Mouse (Mus musculus) lung, embryonic 14.5 days (tissue): Measurements from ENCODE around the gene Pcsk4. TPM values are rescaled to one million over a fixed set of nuclear protein-coding genes. Genes with fewer than 3 reads are reported as not detected.

ENCODE experiments used
- ATAC-seq: fragments of 200-750 bp; cut with Nextera tagmentation; 2 replicates; pipeline ENCODE4 v1.8.0; 2017; ENCODE audit warnings: mild to moderate bottlenecking, moderate TSS enrichment, moderate library complexity; ENCODE audit not compliant: insufficient read depth
- DNase-seq: peaks from one replicate; pipeline ENCODE4 v3.0.0-alpha.2; 2015
- H3K27ac ChIP-seq: fragments of 300-500 bp; sonication (generic); 2 replicates; pipeline ENCODE4 v1.5.1; 2014; ENCODE audit warnings: low read depth, mild to moderate bottlenecking, moderate library complexity
- H3K27me3 ChIP-seq: fragments of 300-500 bp; sonication (generic); 2 replicates; pipeline ENCODE4 v1.6.1; 2014; ENCODE audit warnings: low read length, control low read depth; ENCODE audit not compliant: insufficient read depth
- H3K36me3 ChIP-seq: fragments of 300-500 bp; sonication (generic); 2 replicates; pipeline ENCODE4 v1.6.1; 2014; ENCODE audit warnings: control low read depth; ENCODE audit not compliant: insufficient read depth
- H3K4me1 ChIP-seq: fragments of 300-500 bp; sonication (generic); 2 replicates; pipeline ENCODE4 v1.6.1; 2014; ENCODE audit warnings: antibody characterized with exemption, control low read depth; ENCODE audit not compliant: insufficient read depth
- H3K4me2 ChIP-seq: fragments of 300-500 bp; sonication (generic); 2 replicates; pipeline ENCODE4 v1.6.1; 2014; ENCODE audit warnings: mild to moderate bottlenecking
- H3K4me3 ChIP-seq: fragments of 300-500 bp; sonication (generic); 2 replicates; pipeline ENCODE4 v1.5.1; 2014; ENCODE audit warnings: low read depth, low read length
- H3K9ac ChIP-seq: fragments of 300-500 bp; sonication (generic); 2 replicates; pipeline ENCODE4 v1.6.1; 2014
- H3K9me3 ChIP-seq: fragments of 300-500 bp; sonication (generic); 2 replicates; pipeline ENCODE4 v1.6.1; 2016; ENCODE audit warnings: low read depth, low read length, control low read depth
- CTCF ChIP-seq: IDR thresholded peaks from 2 replicates; pipeline ENCODE4 v1.5.1; 2016; ENCODE audit warnings: antibody characterized with exemption, low read depth
- WGBS: fragments of 180-500 bp; shearing (Covaris S2); extraction: QIAGEN DNeasy Blood & Tissue Kit; methylation state at CpG from one replicate; pipeline ENCODE4 v1.1.7; 2014; 5-methylcytosine and 5-hydroxymethylcytosine counted together
- polyA plus RNA-seq: library from polyadenylated mRNA; unstranded; fragments of >200 nt; fragmentation: Nextera tagmentation; extraction: Ambion mirVana; gene quantifications from 2 replicates; pipeline ENCODE4 v1.2.1, GENCODE M21; 2014

Pcsk4 gene
- polyA plus RNA-seq: 3.8 and 4.2 TPM in 2 replicates

- peak within 1 kb of the TSS; percentile 92 for H3K4me2 ChIP-seq
- no peaks in the 10 kb centered on the region for H3K36me3 ChIP-seq
- H3K9ac ChIP-seq: peak within 1 kb of the TSS; percentile 41; the same call in 1 of the 2 replicates
- H3K27me3 ChIP-seq: peaks cover 2% of the 10 kb centered on the region; the same call in 1 of the 2 replicates
- 3% methylated on average over 36 of the region's 36 CpGs for WGBS
- ATAC-seq (peak; percentile 94), DNase-seq (peak; percentile 96)
- no peak for TF ChIP-seq CTCF
- H3K4me3 ChIP-seq: peak within 1 kb of the TSS; percentile 45
- H3K9me3 ChIP-seq: no peaks in the 10 kb centered on the region
- H3K4me1 ChIP-seq: 0 out of 2 replicates have a peak, but pooled peaks cover 9% of the 10 kb centered on the region
- H3K27ac ChIP-seq: peak within 1 kb of the TSS; percentile 20; the same call in 1 of the 2 replicates
These were observed at the start of gene Pcsk4, which contains the start of gene Reep6 for GRCm38 (mm10) chr10:80329273-80330081. TSS of gene Pcsk4 (minus strand) at chr10:80329498. TSS of gene Reep6 (plus strand) at chr10:80329953.

DNA sequence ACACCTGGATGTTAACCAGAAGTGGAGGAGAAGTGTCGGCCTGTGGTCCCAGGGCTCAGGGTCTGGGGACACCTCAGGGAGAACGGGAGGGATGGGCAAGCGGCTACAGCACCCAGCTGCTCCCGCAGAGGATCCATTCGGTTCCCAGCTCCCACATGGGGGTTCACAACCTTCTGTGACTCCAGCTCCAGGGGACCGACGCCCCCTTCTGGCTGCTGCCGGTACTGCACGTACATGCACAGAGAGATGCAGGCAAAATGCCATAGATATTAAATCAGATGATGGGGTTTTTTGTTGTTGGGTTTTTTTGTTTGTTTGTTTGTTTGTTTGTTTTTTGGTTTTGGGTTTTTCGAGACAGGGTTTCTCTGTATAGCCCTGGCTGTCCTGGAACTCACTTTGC, 48.4 kb upstream of the Pcsk4 start:
- Histone ChIP-seq H3K4me1 (no peaks in the 10 kb centered on the region), H3K4me3 (no peak overlapping the region), H3K9ac (no peak overlapping the region), H3K9me3 (no peaks in the 10 kb centered on the region), H3K27me3 (no peaks in the 10 kb centered on the region), H3K4me2 (no peak overlapping the region), H3K36me3 (peaks cover 36% of the 10 kb centered on the region), H3K27ac (no peak overlapping the region)
- ATAC-seq (no peak), DNase-seq (no peak)
- TF ChIP-seq CTCF: peak; percentile 77
- 47% methylated on average over 10 of the region's 10 CpGs for WGBS

DNA sequence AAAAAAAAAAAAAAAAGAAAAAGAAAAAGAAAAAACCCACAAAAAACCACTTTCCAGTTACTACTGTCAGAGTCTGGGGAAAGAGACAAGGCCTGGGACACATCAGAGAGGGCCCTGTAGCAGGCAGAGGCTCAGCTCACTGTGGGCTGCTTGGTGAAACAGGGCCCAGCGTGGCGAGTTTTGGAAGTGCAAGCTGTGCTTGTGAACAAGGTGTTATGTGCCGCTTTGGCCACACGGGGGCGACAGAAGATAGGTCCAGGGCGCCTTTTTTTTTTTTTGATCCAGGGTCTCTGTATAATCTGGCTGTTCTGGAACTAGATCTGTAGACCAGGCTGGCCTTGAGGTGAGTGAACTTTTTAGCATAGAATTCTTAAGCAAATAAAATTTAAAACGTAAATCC, 46.9 kb upstream of the Pcsk4 start:
- no peak overlapping the region for H3K4me2 ChIP-seq
- no peak overlapping the region for H3K4me3 ChIP-seq
- H3K9ac ChIP-seq: no peak overlapping the region
- H3K27me3 ChIP-seq: no peaks in the 10 kb centered on the region
- WGBS: 3% methylated on average over 7 of the region's 7 CpGs
- H3K9me3 ChIP-seq: no peaks in the 10 kb centered on the region
- TF ChIP-seq CTCF: peak; percentile 96
- H3K4me1 ChIP-seq: no peaks in the 10 kb centered on the region
- peaks cover 20% of the 10 kb centered on the region for H3K36me3 ChIP-seq
- ATAC-seq (0 out of 2 replicates have a peak, but pooled peaks have one; percentile 50), DNase-seq (peak; percentile 98)
- H3K27ac ChIP-seq: no peak overlapping the region

DNA sequence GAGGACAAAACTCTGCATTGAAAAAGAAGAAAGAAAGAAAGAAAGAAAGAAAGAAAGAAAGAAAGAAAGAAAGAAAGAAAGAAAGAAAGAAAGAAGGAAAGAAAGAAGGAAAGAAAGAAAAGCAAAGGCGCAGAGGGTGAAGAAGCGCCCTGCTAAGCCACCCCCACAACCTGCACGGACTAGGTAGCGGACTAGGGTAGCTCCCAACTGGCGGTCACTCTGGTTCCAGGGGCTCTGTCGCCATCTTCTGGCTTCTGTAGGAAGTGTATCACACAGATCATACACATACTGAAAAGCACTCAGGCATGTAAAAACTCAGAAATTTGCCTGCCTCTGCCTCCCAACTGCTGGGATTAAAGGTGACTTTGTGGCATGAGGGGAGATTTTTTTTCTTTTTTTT, 44.8 kb upstream of the Pcsk4 start:
- Histone ChIP-seq H3K4me2 (no peak overlapping the region), H3K4me1 (no peaks in the 10 kb centered on the region), H3K36me3 (peaks cover under 1% of the 10 kb centered on the region), H3K9ac (no peak overlapping the region), H3K4me3 (no peak overlapping the region), H3K27me3 (no peaks in the 10 kb centered on the region), H3K9me3 (no peaks in the 10 kb centered on the region), H3K27ac (no peak overlapping the region)
- WGBS: 14% methylated on average over 6 of the region's 6 CpGs
- peak; percentile 72 for TF ChIP-seq CTCF
- DNase-seq (peak; percentile 85), ATAC-seq (no peak)

DNA sequence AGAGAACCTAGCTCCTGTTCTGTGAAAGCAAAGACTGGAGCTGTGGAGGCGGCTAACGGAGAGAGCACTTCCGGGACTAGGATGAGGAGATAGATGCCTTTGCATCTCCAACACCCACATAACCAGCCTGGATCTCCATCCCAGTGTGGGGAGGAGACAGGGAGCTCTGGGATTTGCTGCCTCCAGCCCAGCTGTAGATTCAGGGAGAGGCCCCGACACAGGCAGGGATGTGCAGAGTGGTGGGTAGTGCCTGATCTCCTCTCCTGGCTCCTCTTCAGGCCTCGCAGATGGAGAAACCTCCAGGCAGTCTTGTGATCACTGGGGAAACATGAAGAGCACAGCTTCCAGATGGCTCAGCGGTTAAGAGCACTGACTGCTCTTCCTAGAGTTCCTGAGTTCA, 43.4 kb upstream of the Pcsk4 start:
- Histone ChIP-seq H3K9me3 (no peaks in the 10 kb centered on the region), H3K4me3 (no peak overlapping the region), H3K36me3 (no peaks in the 10 kb centered on the region), H3K4me2 (no peak overlapping the region), H3K9ac (no peak overlapping the region; the same call in 1 of the 2 replicates), H3K27me3 (no peaks in the 10 kb centered on the region), H3K27ac (no peak overlapping the region), H3K4me1 (no peaks in the 10 kb centered on the region)
- WGBS: 79% methylated on average over 6 of the region's 6 CpGs
- ATAC-seq (no peak), DNase-seq (no peak)
- no peak for TF ChIP-seq CTCF

DNA sequence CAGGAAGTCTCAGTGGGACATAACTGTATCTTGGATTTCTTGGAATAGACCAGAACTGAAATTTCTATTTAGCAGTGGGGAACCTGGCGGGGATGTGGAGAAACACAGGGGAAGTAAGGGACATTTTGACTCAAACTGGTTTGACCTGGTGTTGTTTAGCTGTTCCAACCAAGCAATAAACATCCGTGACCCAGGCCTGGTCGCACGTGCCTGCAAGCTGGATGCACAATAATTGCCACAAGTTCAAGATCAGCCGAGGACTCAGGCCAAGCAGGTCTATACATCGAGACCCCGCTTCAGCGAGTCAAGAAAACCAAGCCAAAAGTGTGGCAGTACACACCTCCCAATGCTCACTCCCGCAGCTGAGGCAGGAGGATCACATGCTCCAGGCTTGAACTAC, 42.7 kb upstream of the Pcsk4 start:
- H3K9me3 ChIP-seq: no peaks in the 10 kb centered on the region
- TF ChIP-seq CTCF: no peak
- no peaks in the 10 kb centered on the region for H3K4me1 ChIP-seq
- no peak overlapping the region; the same call in 1 of the 2 replicates for H3K27ac ChIP-seq
- no peaks in the 10 kb centered on the region for H3K36me3 ChIP-seq
- no peak overlapping the region for H3K9ac ChIP-seq
- WGBS: 50% methylated on average over 9 of the region's 9 CpGs
- no peaks in the 10 kb centered on the region for H3K27me3 ChIP-seq
- peak overlapping the region; percentile 47 for H3K4me2 ChIP-seq
- no peak for ATAC-seq
- DNase-seq: no peak
- peak overlapping the region; percentile 28; the same call in 1 of the 2 replicates for H3K4me3 ChIP-seq

- no peak for TF ChIP-seq CTCF
- ATAC-seq (peak; percentile 66), DNase-seq (peak; percentile 77)
- Histone ChIP-seq H3K4me2 (peak overlapping the region; percentile 47), H3K9me3 (no peaks in the 10 kb centered on the region), H3K4me1 (no peaks in the 10 kb centered on the region), H3K27ac (no peak overlapping the region; the same call in 1 of the 2 replicates), H3K9ac (0 out of 2 replicates have a peak overlapping the region, but pooled peaks have one; percentile 40), H3K4me3 (peak overlapping the region; percentile 28), H3K36me3 (no peaks in the 10 kb centered on the region), H3K27me3 (no peaks in the 10 kb centered on the region)
- WGBS: 3% methylated on average over 12 of the region's 12 CpGs
These were observed 42.2 kb upstream of the Pcsk4 start for GRCm38 (mm10) chr10:80371411-80371966.
